In the genomic region with DNA sequence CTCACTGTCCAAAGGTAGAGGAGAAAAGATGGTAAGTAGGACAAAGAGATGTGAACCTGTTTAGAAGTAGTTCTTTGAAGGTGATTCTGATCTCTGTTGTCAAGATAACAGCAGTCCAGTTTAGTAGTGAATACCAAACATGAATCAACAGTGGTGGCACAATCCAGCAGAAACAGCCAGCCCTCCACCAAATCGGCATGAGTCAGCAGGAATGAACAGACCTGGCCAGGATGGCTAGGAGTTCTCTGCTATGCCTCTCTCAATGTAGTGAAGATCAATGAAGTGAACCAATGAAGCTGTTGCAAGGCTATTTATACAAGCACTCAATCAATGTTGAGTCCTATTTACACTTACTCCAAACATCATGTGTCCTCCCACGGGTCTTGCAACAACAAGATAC, we compare ENCODE assay signal across 38 mouse cellular contexts. TPM values are rescaled to one million over a fixed set of nuclear protein-coding genes. Genes with fewer than 3 reads are reported as not detected.
"Had no signal": no experiment of that assay in that cellular context is flagged by ENCODE, and none has a peak within 500 bp of the region (broad histone marks: within the 10 kb centered on the region; RNA-seq: fewer than 3 reads in every experiment).

No protein-coding gene starts in this region.

- H3K4me2 ChIP-seq: embryonic facial prominence, embryonic 12.5 days; embryonic facial prominence, embryonic 13.5 days; embryonic facial prominence, embryonic 15.5 days; forebrain, embryonic 12.5 days; forebrain, embryonic 13.5 days had no signal

- H3K9ac ChIP-seq: embryonic facial prominence, embryonic 12.5 days; embryonic facial prominence, embryonic 13.5 days; embryonic facial prominence, embryonic 15.5 days; forebrain, embryonic 12.5 days; forebrain, embryonic 13.5 days; forebrain, postnatal 0 days had no signal

- H3K27me3 ChIP-seq: embryonic facial prominence, embryonic 12.5 days; embryonic facial prominence, embryonic 13.5 days; embryonic facial prominence, embryonic 15.5 days; forebrain, embryonic 12.5 days; forebrain, embryonic 13.5 days had no signal

- ATAC-seq: forebrain, embryonic 13.5 days; forebrain, embryonic 14.5 days; forebrain, embryonic 16.5 days; forebrain, postnatal 0 days had no signal

- H3K36me3 ChIP-seq: embryonic facial prominence, embryonic 10.5 days; embryonic facial prominence, embryonic 12.5 days; embryonic facial prominence, embryonic 13.5 days; embryonic facial prominence, embryonic 15.5 days; forebrain, embryonic 10.5 days; forebrain, embryonic 12.5 days had no signal

- DNase-seq: cerebellum, adult 9-10 months; cerebellum, adult 9-11 months; cerebellum, postnatal 10 days; cerebellum, postnatal 14 days; cerebellum, postnatal 25 days; cerebellum, postnatal 36 days; embryo, embryonic 11 days; forebrain, postnatal 0 days; gastrocnemius, adult 2 months; gastrocnemius, postnatal 10 days; gastrocnemius, postnatal 14 days; gastrocnemius, postnatal 25 days; gastrocnemius, postnatal 36 days; heart, adult 11 months; heart, adult 18-20 months; heart, adult 2 months had no signal

- H3K27ac ChIP-seq: embryonic facial prominence, embryonic 10.5 days; embryonic facial prominence, embryonic 12.5 days; embryonic facial prominence, embryonic 13.5 days; embryonic facial prominence, embryonic 15.5 days; forebrain, embryonic 10.5 days; forebrain, embryonic 12.5 days; forebrain, embryonic 13.5 days; gastrocnemius, adult 2 months; heart, adult 2 months had no signal

- H3K4me1 ChIP-seq: embryonic facial prominence, embryonic 10.5 days; embryonic facial prominence, embryonic 12.5 days; embryonic facial prominence, embryonic 13.5 days; embryonic facial prominence, embryonic 15.5 days; forebrain, embryonic 10.5 days; forebrain, embryonic 12.5 days; forebrain, embryonic 13.5 days had no signal

- H3K9me3 ChIP-seq: embryonic facial prominence, embryonic 12.5 days; embryonic facial prominence, embryonic 13.5 days; embryonic facial prominence, embryonic 15.5 days; forebrain, embryonic 12.5 days; forebrain, embryonic 13.5 days had no signal

- H3K4me3 ChIP-seq: embryonic facial prominence, embryonic 10.5 days; embryonic facial prominence, embryonic 12.5 days; embryonic facial prominence, embryonic 13.5 days; embryonic facial prominence, embryonic 15.5 days; erythroblast, embryonic 14.5 days; forebrain, embryonic 10.5 days; forebrain, embryonic 12.5 days; forebrain, embryonic 13.5 days; gastrocnemius, adult 2 months; heart, adult 2 months had no signal

RNA-seq across cellular contexts. Expression of gene Olfr464, which starts 9.6 kb away (rescaled TPM):
- total RNA-seq: common myeloid progenitor, adult 5-6 weeks; forebrain, postnatal 0 days; gastrocnemius, adult 18-20 months; gastrocnemius, adult 2 months; gastrocnemius, adult 8-10 months; gastrocnemius, postnatal 10 days; gastrocnemius, postnatal 14 days; gastrocnemius, postnatal 25 days; gastrocnemius, postnatal 36 days; gastrocnemius, postnatal 4 days; granulocyte monocyte progenitor cell, adult 5-6 weeks; heart, adult 18-20 months; heart, adult 2 months; heart, adult 8-10 months had no signal
- polyA plus RNA-seq: embryonic facial prominence, embryonic 10.5 days; embryonic facial prominence, embryonic 11.5 days; embryonic facial prominence, embryonic 13.5 days; erythroblast, embryonic 14.5 days; forebrain, embryonic 10.5 days; forebrain, embryonic 11.5 days; forebrain, embryonic 12.5 days; forebrain, embryonic 13.5 days; forebrain, embryonic 14.5 days; forebrain, embryonic 16.5 days; gonadal fat pad, adult 2 months; heart, adult 2 months had no signal

RNA-seq across cellular contexts. Expression of gene Olfr463, which starts 33.2 kb away (rescaled TPM):
- total RNA-seq: common myeloid progenitor, adult 5-6 weeks; forebrain, postnatal 0 days; gastrocnemius, adult 18-20 months; gastrocnemius, adult 2 months; gastrocnemius, adult 8-10 months; gastrocnemius, postnatal 10 days; gastrocnemius, postnatal 14 days; gastrocnemius, postnatal 25 days; gastrocnemius, postnatal 36 days; gastrocnemius, postnatal 4 days; granulocyte monocyte progenitor cell, adult 5-6 weeks; heart, adult 18-20 months; heart, adult 2 months; heart, adult 8-10 months had no signal
- polyA plus RNA-seq: cortical plate, adult 2 months; embryonic facial prominence, embryonic 10.5 days; embryonic facial prominence, embryonic 11.5 days; embryonic facial prominence, embryonic 12.5 days; embryonic facial prominence, embryonic 13.5 days; embryonic facial prominence, embryonic 14.5 days; embryonic facial prominence, embryonic 15.5 days; erythroblast, embryonic 14.5 days; forebrain, embryonic 10.5 days; forebrain, embryonic 11.5 days; forebrain, embryonic 12.5 days; forebrain, embryonic 13.5 days; forebrain, embryonic 14.5 days; forebrain, embryonic 16.5 days; forebrain, postnatal 0 days; frontal cortex, adult 2 months; gonadal fat pad, adult 2 months; heart, adult 2 months had no signal

RNA-seq across cellular contexts. Expression of gene Olfr462, which starts 38.3 kb away (rescaled TPM):
- total RNA-seq: common myeloid progenitor, adult 5-6 weeks; forebrain, postnatal 0 days; gastrocnemius, adult 18-20 months; gastrocnemius, adult 2 months; gastrocnemius, adult 8-10 months; gastrocnemius, postnatal 10 days; gastrocnemius, postnatal 14 days; gastrocnemius, postnatal 25 days; gastrocnemius, postnatal 36 days; gastrocnemius, postnatal 4 days; granulocyte monocyte progenitor cell, adult 5-6 weeks; heart, adult 18-20 months; heart, adult 2 months; heart, adult 8-10 months had no signal
- polyA plus RNA-seq: cortical plate, adult 2 months; embryonic facial prominence, embryonic 10.5 days; embryonic facial prominence, embryonic 11.5 days; embryonic facial prominence, embryonic 12.5 days; embryonic facial prominence, embryonic 13.5 days; embryonic facial prominence, embryonic 14.5 days; embryonic facial prominence, embryonic 15.5 days; erythroblast, embryonic 14.5 days; forebrain, embryonic 10.5 days; forebrain, embryonic 11.5 days; forebrain, embryonic 12.5 days; forebrain, embryonic 13.5 days; forebrain, embryonic 14.5 days; forebrain, embryonic 16.5 days; forebrain, postnatal 0 days; frontal cortex, adult 2 months; gonadal fat pad, adult 2 months; heart, adult 2 months had no signal

RNA-seq across cellular contexts. Expression of gene Epx, which starts 55.0 kb away (rescaled TPM):
- total RNA-seq: gastrocnemius, adult 18-20 months; gastrocnemius, adult 2 months; gastrocnemius, adult 8-10 months; gastrocnemius, postnatal 14 days; gastrocnemius, postnatal 25 days; gastrocnemius, postnatal 36 days; gastrocnemius, postnatal 4 days; heart, adult 18-20 months; heart, adult 2 months; heart, adult 8-10 months had no signal
- polyA plus RNA-seq: embryonic facial prominence, embryonic 10.5 days; embryonic facial prominence, embryonic 12.5 days; embryonic facial prominence, embryonic 14.5 days; forebrain, embryonic 10.5 days; forebrain, embryonic 13.5 days; forebrain, embryonic 16.5 days; heart, adult 2 months had no signal
